Mouse (Mus musculus): Measurements from ENCODE around the gene Slc30a7.

GRCm38 (mm10) chr3:115974995-115975394 lies 32.2 kb downstream of the Slc30a7 start:
- TF ChIP-seq POLR2A (IDR thresholded peaks at IDR 0.05; ENCODE audit: low read depth, low read length), result no peak
- TF ChIP-seq CTCF (conservative IDR thresholded peaks at IDR 0.05; ENCODE audit: insufficient read depth, insufficient read length, low read depth, low read length), result no peak

All from kidney, adult 2 months (tissue).